In the genomic region with DNA sequence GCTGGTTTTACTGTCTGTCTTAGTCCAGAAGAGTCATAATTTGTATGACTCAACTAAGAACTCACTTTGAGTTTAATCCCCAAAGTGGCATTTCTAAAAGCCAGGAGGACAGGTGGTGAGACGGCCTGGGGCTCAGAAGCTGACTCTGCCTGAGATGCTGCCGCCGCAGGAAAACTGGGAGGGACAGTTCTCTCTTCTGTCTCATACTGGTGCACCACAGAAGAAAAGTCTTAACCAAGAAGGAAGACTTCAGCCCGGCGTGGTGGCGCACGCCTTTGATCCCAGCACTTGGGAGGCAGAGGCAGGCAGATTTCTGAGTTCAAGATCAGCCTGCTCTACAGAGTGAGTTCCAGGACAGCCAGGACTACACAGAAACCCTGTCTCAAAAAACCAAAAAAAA, we compare ENCODE assay signal across 8 mouse cellular contexts. TPM values are rescaled to one million over a fixed set of nuclear protein-coding genes. Genes with fewer than 3 reads are reported as not detected.
DNase-seq lines count a peak whose midpoint lies in the region; ATAC-seq lines count a peak whose summit lies in the region.

No protein-coding gene starts in this region.

- no peak overlapping the region for H3K9ac ChIP-seq in kidney, embryonic 14.5 days (ENCODE audit: low read depth, low read length)
- no peak overlapping the region for H3K9ac ChIP-seq in forebrain, embryonic 16.5 days (replicated peaks; ENCODE audit: low read depth, low read length)
- no peak overlapping the region for H3K9ac ChIP-seq in liver, embryonic 16.5 days (ENCODE audit: low read depth, low read length)

- H3K4me1 ChIP-seq in kidney, embryonic 14.5 days (ENCODE audit: control insufficient read depth, insufficient read depth, low read length), result 0 out of 2 replicates have a peak, but pooled peaks cover 3% of the 10 kb centered on the region
- H3K4me1 ChIP-seq in forebrain, embryonic 16.5 days (replicated peaks; ENCODE audit: control insufficient read depth, insufficient read depth, low read length), result peaks cover 12% of the 10 kb centered on the region
- H3K4me1 ChIP-seq in liver, embryonic 16.5 days (ENCODE audit: control insufficient read depth, low read depth, low read length), result peaks cover 18% of the 10 kb centered on the region

- H3K9me3 ChIP-seq in kidney, embryonic 14.5 days (ENCODE audit: control insufficient read depth, low read length), result no peaks in the 10 kb centered on the region
- no peaks in the 10 kb centered on the region for H3K9me3 ChIP-seq in forebrain, embryonic 16.5 days (ENCODE audit: control insufficient read depth, low read length)
- H3K9me3 ChIP-seq in liver, embryonic 16.5 days (replicated peaks; ENCODE audit: control insufficient read depth, low read length), result no peaks in the 10 kb centered on the region

- no peak overlapping the region for H3K4me2 ChIP-seq in kidney, embryonic 14.5 days (replicated peaks; ENCODE audit: low read depth, low read length)
- H3K4me2 ChIP-seq in forebrain, embryonic 16.5 days (ENCODE audit: low read length), result no peak overlapping the region
- peak overlapping the region; percentile 82 for H3K4me2 ChIP-seq in liver, embryonic 16.5 days (ENCODE audit: low read depth, low read length)

- H3K4me3 ChIP-seq in kidney, embryonic 14.5 days (ENCODE audit: low read length), result peak overlapping the region; percentile 77; the same call in 1 of the 2 replicates
- no peak overlapping the region for H3K4me3 ChIP-seq in forebrain, embryonic 16.5 days (replicated peaks; ENCODE audit: low read length)
- peak overlapping the region; percentile 80 for H3K4me3 ChIP-seq in liver, embryonic 16.5 days (ENCODE audit: low read depth, low read length)

- peaks cover 46% of the 10 kb centered on the region for H3K36me3 ChIP-seq in kidney, embryonic 14.5 days (ENCODE audit: control insufficient read depth, insufficient read depth, low read length)
- peaks cover 23% of the 10 kb centered on the region for H3K36me3 ChIP-seq in forebrain, embryonic 16.5 days (ENCODE audit: control insufficient read depth, insufficient read depth)
- peaks cover 40% of the 10 kb centered on the region for H3K36me3 ChIP-seq in liver, embryonic 16.5 days (ENCODE audit: control insufficient read depth, insufficient read depth)

- no peak for ATAC-seq in kidney, embryonic 14.5 days (ENCODE audit: low FRiP score, low TSS enrichment)
- ATAC-seq in forebrain, embryonic 16.5 days, result no peak
- no peak for ATAC-seq in liver, embryonic 16.5 days (ENCODE audit: low read depth)

- no peak overlapping the region; the same call in 1 of the 2 replicates for H3K27ac ChIP-seq in kidney, embryonic 14.5 days (ENCODE audit: low read depth, low read length)
- peak overlapping the region; percentile 91 for H3K27ac ChIP-seq in forebrain, embryonic 16.5 days (ENCODE audit: low read length)
- H3K27ac ChIP-seq in liver, embryonic 16.5 days (ENCODE audit: low read length), result no peak overlapping the region

- no peaks in the 10 kb centered on the region for H3K27me3 ChIP-seq in kidney, embryonic 14.5 days (ENCODE audit: control insufficient read depth, insufficient read depth, low read length)
- no peaks in the 10 kb centered on the region for H3K27me3 ChIP-seq in forebrain, embryonic 16.5 days (replicated peaks; ENCODE audit: control insufficient read depth, insufficient read depth, low read length)
- no peaks in the 10 kb centered on the region for H3K27me3 ChIP-seq in liver, embryonic 16.5 days (ENCODE audit: control insufficient read depth, insufficient read depth, low read depth, low read length)

- no peak for DNase-seq in kidney, postnatal 10 days
- peak; percentile 23 for DNase-seq in R1 (ENCODE audit: low read depth, low spot score)
- DNase-seq in thymus, postnatal 4 days, result no peak
- no peak for DNase-seq in gastrocnemius, postnatal 25 days
- DNase-seq in thymus, adult 18-20 months, result no peak

- WGBS in kidney, embryonic 14.5 days, result 87% methylated on average over 7 of the region's 7 CpGs
- WGBS in forebrain, embryonic 16.5 days, result 92% methylated on average over 7 of the region's 7 CpGs
- WGBS in liver, embryonic 16.5 days (ENCODE audit: insufficient replicate concordance), result 89% methylated on average over 7 of the region's 7 CpGs

RNA-seq across cellular contexts. Expression of gene Eci1, which starts 0.5 kb away (rescaled TPM):
- polyA plus RNA-seq in kidney, embryonic 14.5 days (2014; fragmentation: Nextera tagmentation; extraction: Ambion mirVana), result 114 and 120 TPM in 2 replicates
- polyA plus RNA-seq in forebrain, embryonic 16.5 days (2015; fragmentation: Nextera tagmentation; extraction: Ambion mirVana), result 30.4 and 34.8 TPM in 2 replicates
- polyA plus RNA-seq in liver, embryonic 16.5 days (2015; fragmentation: Nextera tagmentation; extraction: Ambion mirVana), result 94.0 and 95.5 TPM in 2 replicates
- total RNA-seq in gastrocnemius, postnatal 25 days (2021), result 100 to 1,000 TPM; 134 to 161 TPM

RNA-seq across cellular contexts. Expression of gene Rnps1, which starts 11.5 kb away (rescaled TPM):
- 306 and 312 TPM in 2 replicates for polyA plus RNA-seq in kidney, embryonic 14.5 days (2014; fragmentation: Nextera tagmentation; extraction: Ambion mirVana)
- polyA plus RNA-seq in forebrain, embryonic 16.5 days (2015; fragmentation: Nextera tagmentation; extraction: Ambion mirVana), result 362 and 389 TPM in 2 replicates
- polyA plus RNA-seq in liver, embryonic 16.5 days (2015; fragmentation: Nextera tagmentation; extraction: Ambion mirVana), result 96.9 and 101 TPM in 2 replicates
- total RNA-seq in gastrocnemius, postnatal 25 days (2021), result 10 to 100 TPM; 47.3 to 50.6 TPM

RNA-seq across cellular contexts. Expression of gene Dnase1l2, which starts 17.0 kb away (rescaled TPM):
- polyA plus RNA-seq in kidney, embryonic 14.5 days (2014; fragmentation: Nextera tagmentation; extraction: Ambion mirVana), result 2.5 and 2.8 TPM in 2 replicates
- polyA plus RNA-seq in forebrain, embryonic 16.5 days (2015; fragmentation: Nextera tagmentation; extraction: Ambion mirVana), result 6.2 and 9.5 TPM in 2 replicates
- polyA plus RNA-seq in liver, embryonic 16.5 days (2015; fragmentation: Nextera tagmentation; extraction: Ambion mirVana), result 0.49 and 0.67 TPM in 2 replicates
- total RNA-seq in gastrocnemius, postnatal 25 days (2021), result 1 to 10 TPM; 1.0 to 1.5 TPM

RNA-seq across cellular contexts. Expression of gene E4f1, which starts 44.2 kb away (rescaled TPM):
- polyA plus RNA-seq in kidney, embryonic 14.5 days (2014; fragmentation: Nextera tagmentation; extraction: Ambion mirVana), result 21.6 and 23.2 TPM in 2 replicates
- polyA plus RNA-seq in forebrain, embryonic 16.5 days (2015; fragmentation: Nextera tagmentation; extraction: Ambion mirVana), result 37.9 and 54.0 TPM in 2 replicates
- polyA plus RNA-seq in liver, embryonic 16.5 days (2015; fragmentation: Nextera tagmentation; extraction: Ambion mirVana), result 11.4 and 12.3 TPM in 2 replicates
- 10 to 100 TPM in 1 of 2 experiments, 1 to 10 TPM in 1; 9.4 to 10.2 TPM for total RNA-seq in gastrocnemius, postnatal 25 days (2021)

RNA-seq across cellular contexts. Expression of gene Pgp, which starts 44.3 kb away (rescaled TPM):
- polyA plus RNA-seq in kidney, embryonic 14.5 days (2014; fragmentation: Nextera tagmentation; extraction: Ambion mirVana), result 54.1 and 65.0 TPM in 2 replicates
- polyA plus RNA-seq in forebrain, embryonic 16.5 days (2015; fragmentation: Nextera tagmentation; extraction: Ambion mirVana), result 50.5 and 54.0 TPM in 2 replicates
- 48.2 and 49.0 TPM in 2 replicates for polyA plus RNA-seq in liver, embryonic 16.5 days (2015; fragmentation: Nextera tagmentation; extraction: Ambion mirVana)
- 10 to 100 TPM; 50.8 to 55.0 TPM for total RNA-seq in gastrocnemius, postnatal 25 days (2021)
